Mouse (Mus musculus) spleen, adult 2 months (tissue): ENCODE data around the gene Epha8.

Source experiments
- CTCF ChIP-seq: fragments of 200-500 bp; IDR thresholded peaks from 2 replicates; pipeline ENCODE4 v1.5.1; 2011; ENCODE audit warnings: mild to moderate bottlenecking, inconsistent platforms; ENCODE audit not compliant: insufficient read depth, insufficient read length, insufficient replicate concordance; ENCODE audit errors: extremely low read depth
- POLR2A ChIP-seq: fragments of 200-500 bp; IDR thresholded peaks from 2 replicates; pipeline ENCODE4 v1.6.1; 2011; ENCODE audit warnings: low read depth, low read length, inconsistent platforms

DNA sequence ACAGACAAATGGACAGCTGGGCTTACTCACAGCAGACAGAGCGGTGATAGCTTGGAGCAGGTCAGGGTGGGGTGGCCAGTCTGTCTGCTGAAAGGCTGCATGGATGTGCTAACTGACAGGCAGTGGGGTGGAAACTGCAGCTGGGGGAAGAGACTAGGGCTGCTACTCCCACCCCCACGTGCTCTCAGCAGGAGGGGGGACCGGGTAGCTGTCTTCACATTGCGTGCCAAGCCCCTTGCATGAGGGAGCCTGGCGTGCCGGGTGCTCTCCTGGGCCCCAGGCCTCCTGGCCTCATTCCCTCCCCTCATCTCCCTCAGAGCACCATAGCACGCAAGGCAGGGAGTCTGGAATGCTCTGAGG is 39.5 kb downstream of the Epha8 start:
- TF ChIP-seq POLR2A (no peak), CTCF (no peak)
